Mouse (Mus musculus) layer of hippocampus, adult 18-20 months (tissue): ENCODE data around the gene St7. TPM values are rescaled to one million over a fixed set of nuclear protein-coding genes. Genes with fewer than 3 reads are reported as not detected.

Experiments used
- DNase-seq, 2 experiments: peaks; one replicate each; pipeline ENCODE4 v3.0.0; 2022; ENCODE audit warnings: low spot score in 2 of 2
- total RNA-seq, 2 experiments: library from RNA; stranded (reverse); gene quantifications; 2 replicates each; pipeline ENCODE4 v1.2.3; 2021

Gene St7
- total RNA-seq, 2 experiments from 2014 or later = 47.4 to 47.7 TPM

GRCm38 (mm10) chr6:17942344-17942743 lies 249.6 kb downstream of the St7 start:
- DNase-seq = no peak

GRCm38 (mm10) chr6:17943877-17944617 lies 251.3 kb downstream of the St7 start:
- no peak for DNase-seq

- DNase-seq = no peak
Observed at GRCm38 (mm10) chr6:17946456-17946855, 253.7 kb downstream of the St7 start.

- no peak for DNase-seq
Observed at GRCm38 (mm10) chr6:17947130-17947831, 254.5 kb downstream of the St7 start.

GRCm38 (mm10) chr6:17949103-17949502 lies 256.4 kb downstream of the St7 start:
- no peak for DNase-seq

- DNase-seq = no peak
Observed at GRCm38 (mm10) chr6:17951779-17952178, 259.0 kb downstream of the St7 start.

- no peak for DNase-seq
Observed at GRCm38 (mm10) chr6:17963455-17963854, 270.7 kb downstream of the St7 start.

- DNase-seq = peak in 1 of 2 experiments; percentile 22
Observed at GRCm38 (mm10) chr6:17968467-17969144, 275.9 kb downstream of the St7 start.

GRCm38 (mm10) chr6:17969815-17970214 lies 277.1 kb downstream of the St7 start:
- DNase-seq = no peak

GRCm38 (mm10) chr6:17971393-17971792 lies 278.7 kb downstream of the St7 start:
- DNase-seq = no peak

- no peak for DNase-seq
Observed at GRCm38 (mm10) chr6:17974416-17974815, 281.7 kb downstream of the St7 start.

GRCm38 (mm10) chr6:17977165-17977564 lies 284.4 kb downstream of the St7 start:
- no peak for DNase-seq

- peak in 1 of 2 experiments; percentile 17 for DNase-seq
Observed at GRCm38 (mm10) chr6:17978324-17978723, 285.6 kb downstream of the St7 start.

GRCm38 (mm10) chr6:17978881-17979280 lies 286.1 kb downstream of the St7 start:
- no peak for DNase-seq

GRCm38 (mm10) chr6:17979361-17979760 lies 286.6 kb downstream of the St7 start:
- DNase-seq = no peak

- DNase-seq = no peak
Observed at GRCm38 (mm10) chr6:17990173-17991028, 297.7 kb downstream of the St7 start.

- no peak for DNase-seq
Observed at GRCm38 (mm10) chr6:17991625-17992024, 298.9 kb downstream of the St7 start.
